Mouse (Mus musculus): ENCODE data around the gene Gdpd3.

DNA sequence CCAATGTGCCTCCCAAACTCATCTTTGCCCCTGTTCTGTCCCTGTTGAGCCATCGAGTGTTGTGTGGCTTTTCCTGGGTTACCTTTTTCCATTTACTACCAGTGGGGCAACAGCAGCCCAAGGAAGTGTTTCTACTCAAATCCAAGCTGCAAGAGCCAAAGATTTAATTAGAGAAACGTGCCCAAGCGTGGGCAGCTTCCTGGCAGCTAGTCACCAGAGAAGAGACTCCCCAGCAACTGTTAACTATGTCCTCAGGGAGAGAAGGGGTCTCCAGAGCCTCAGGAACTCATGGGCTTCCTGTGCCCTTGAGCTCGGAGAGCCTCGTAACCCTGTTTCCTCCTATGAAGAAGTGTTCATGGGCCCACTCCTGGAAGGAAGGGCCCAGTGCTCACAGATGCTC is 25.2 kb upstream of the Gdpd3 start:
- TF ChIP-seq MAFK (IDR thresholded peaks at IDR 0.05; ENCODE audit: insufficient read depth, low read depth, low read length) (no peak), ZC3H11A (IDR thresholded peaks at IDR 0.05; ENCODE audit: borderline replicate concordance, low read depth, low read length) (no peak), HCFC1 (IDR thresholded peaks at IDR 0.05; ENCODE audit: borderline replicate concordance, insufficient read depth, low read length) (no peak), CHD2 (IDR thresholded peaks at IDR 0.05; ENCODE audit: low read depth, low read length) (no peak), ZNF384 (IDR thresholded peaks at IDR 0.05; ENCODE audit: low read depth, low read length) (no peak)
